Mouse (Mus musculus) brown adipose tissue, adult 24 weeks (tissue): ENCODE results near the gene Gm20388. TPM values are rescaled to one million over a fixed set of nuclear protein-coding genes. Genes with fewer than 3 reads are reported as not detected.
"Not testable (repeated sequence)": the region's sequence is repeated elsewhere in the genome, so short reads cannot be mapped to it uniquely, and the experiment has no call there.

Source experiments
- H3K27ac ChIP-seq: fragments of 200-500 bp; replicated peaks from 2 replicates; pipeline ENCODE4 v1.5.1; 2012; ENCODE audit warnings: low read depth, mild to moderate bottlenecking, low read length
- H3K4me1 ChIP-seq: fragments of 200-500 bp; 2 replicates; pipeline ENCODE4 v1.6.1; 2012; ENCODE audit warnings: low read length, mixed read lengths; ENCODE audit not compliant: control insufficient read depth, insufficient read depth, insufficient read length
- H3K4me3 ChIP-seq: fragments of 200-500 bp; 2 replicates; pipeline ENCODE4 v1.5.1; 2012; ENCODE audit warnings: low read depth, mild to moderate bottlenecking, low read length, moderate library complexity; ENCODE audit not compliant: insufficient read depth
- polyA plus RNA-seq: library from polyadenylated mRNA; stranded (reverse); fragments of >200 nt; gene quantifications from 2 replicates; pipeline ENCODE4 v1.2.4, GENCODE M21; 2012; ENCODE audit not compliant: missing spikeins, insufficient read depth, insufficient read length

The Gm20388 gene
- polyA plus RNA-seq, 1 experiment = 44.7 TPM

DNA sequence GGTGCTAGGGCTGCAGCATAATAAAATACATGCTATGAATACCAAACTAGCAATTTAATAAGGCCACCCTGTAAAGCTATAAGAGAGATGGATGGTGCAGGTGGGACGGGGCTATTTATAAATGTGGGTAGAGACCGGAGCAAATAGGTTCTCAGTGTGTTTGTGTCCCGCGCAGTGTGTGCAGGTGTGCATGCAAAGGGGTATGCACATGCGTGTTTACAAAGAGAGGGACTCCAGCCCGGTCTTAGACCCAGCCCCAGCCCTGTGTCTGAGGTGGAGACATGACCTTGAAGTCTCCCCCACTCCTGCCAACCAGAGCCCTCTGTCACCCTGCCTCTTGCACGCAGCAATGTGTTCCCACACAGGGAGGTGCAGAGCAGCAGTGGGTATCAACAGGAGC, 4245.7 kb downstream of the Gm20388 start:
- no peaks in the 10 kb centered on the region for H3K4me1 ChIP-seq
- H3K27ac ChIP-seq = no peak overlapping the region
- H3K4me3 ChIP-seq = no peak overlapping the region

DNA sequence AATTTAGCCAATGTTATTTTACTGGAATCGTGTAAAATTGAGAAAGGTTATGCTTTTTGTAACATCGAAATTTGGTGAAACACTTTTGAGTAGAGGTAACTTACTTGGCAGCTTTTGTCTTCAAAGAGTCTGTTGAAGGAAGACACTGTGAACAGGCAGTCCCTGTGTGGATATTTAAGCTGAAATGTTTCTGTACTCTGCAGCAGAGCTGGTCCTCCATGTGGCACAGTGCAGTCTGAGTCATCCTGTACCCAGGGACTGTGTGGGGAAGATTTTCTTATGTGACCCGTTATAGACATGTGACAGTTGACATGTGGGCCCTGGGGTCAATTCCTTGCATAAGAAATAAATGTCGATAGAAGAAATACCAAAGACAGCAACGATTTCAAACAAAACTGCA, 4251.0 kb downstream of the Gm20388 start:
- Histone ChIP-seq H3K4me3 (no peak overlapping the region), H3K4me1 (no peaks in the 10 kb centered on the region), H3K27ac (no peak overlapping the region)

DNA sequence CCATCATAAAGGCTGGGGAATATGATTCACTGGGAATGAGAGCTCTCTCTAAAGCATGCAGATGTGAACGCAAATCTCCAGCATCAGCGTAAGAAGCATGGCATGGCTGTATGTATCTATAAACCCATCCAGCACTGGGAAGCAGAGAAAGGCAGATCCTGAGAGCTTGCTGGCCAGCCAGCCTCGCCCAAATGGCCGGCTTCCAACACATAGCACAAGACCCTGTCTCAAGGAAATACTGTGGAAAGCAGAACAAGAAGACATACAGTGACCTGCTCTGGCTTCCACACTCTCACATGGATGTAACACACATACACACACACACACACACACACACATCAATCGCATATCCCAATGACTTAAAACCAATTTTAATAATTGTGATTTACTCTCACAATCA, 4252.6 kb downstream of the Gm20388 start:
- Histone ChIP-seq H3K4me3 (no peak overlapping the region), H3K27ac (no peak overlapping the region), H3K4me1 (no peaks in the 10 kb centered on the region)

DNA sequence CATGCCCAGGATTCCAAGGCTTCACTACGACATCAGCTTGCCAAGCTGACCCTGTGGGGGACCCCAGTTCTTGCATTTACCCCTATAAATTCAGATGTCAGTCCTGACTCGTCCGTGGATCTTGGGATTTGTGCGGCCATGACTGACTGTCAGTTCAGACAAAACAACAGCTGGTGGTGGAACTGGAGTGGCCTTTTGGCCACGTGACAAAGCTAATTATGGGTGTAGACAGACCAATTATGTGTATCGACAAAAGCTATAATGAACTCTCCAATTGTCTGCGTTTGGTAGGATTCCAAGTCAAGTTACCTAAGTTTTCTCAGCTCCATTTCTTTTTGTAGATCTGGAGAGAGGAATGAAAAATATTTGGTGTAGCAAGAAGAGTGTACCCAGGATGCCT, 4259.1 kb downstream of the Gm20388 start:
- Histone ChIP-seq H3K4me3 (no peak overlapping the region), H3K27ac (no peak overlapping the region), H3K4me1 (peaks cover 4% of the 10 kb centered on the region; the same call in 1 of the 2 replicates)

DNA sequence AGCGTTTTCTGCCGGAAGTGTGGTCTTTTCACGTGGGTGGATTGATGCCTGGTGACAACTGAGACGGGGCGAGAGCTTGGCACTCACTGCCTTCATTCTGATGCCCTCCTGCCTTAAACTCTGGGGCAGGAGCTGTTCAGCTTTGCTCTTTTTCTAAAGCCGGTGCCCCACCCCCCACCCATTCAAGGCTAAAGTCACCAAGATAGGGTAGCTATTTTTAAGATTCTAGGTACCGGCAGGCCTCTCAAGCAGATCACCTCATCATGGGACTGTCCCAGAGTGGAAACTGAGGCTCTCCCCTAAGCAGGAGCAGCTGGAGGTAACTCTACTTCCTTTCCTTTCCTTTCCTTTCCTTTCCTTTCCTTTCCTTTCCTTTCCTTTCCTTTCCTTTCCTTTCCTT, 4260.0 kb downstream of the Gm20388 start:
- H3K27ac ChIP-seq = no peak overlapping the region
- H3K4me1 ChIP-seq = peaks cover 4% of the 10 kb centered on the region; the same call in 1 of the 2 replicates
- H3K4me3 ChIP-seq = no peak overlapping the region

DNA sequence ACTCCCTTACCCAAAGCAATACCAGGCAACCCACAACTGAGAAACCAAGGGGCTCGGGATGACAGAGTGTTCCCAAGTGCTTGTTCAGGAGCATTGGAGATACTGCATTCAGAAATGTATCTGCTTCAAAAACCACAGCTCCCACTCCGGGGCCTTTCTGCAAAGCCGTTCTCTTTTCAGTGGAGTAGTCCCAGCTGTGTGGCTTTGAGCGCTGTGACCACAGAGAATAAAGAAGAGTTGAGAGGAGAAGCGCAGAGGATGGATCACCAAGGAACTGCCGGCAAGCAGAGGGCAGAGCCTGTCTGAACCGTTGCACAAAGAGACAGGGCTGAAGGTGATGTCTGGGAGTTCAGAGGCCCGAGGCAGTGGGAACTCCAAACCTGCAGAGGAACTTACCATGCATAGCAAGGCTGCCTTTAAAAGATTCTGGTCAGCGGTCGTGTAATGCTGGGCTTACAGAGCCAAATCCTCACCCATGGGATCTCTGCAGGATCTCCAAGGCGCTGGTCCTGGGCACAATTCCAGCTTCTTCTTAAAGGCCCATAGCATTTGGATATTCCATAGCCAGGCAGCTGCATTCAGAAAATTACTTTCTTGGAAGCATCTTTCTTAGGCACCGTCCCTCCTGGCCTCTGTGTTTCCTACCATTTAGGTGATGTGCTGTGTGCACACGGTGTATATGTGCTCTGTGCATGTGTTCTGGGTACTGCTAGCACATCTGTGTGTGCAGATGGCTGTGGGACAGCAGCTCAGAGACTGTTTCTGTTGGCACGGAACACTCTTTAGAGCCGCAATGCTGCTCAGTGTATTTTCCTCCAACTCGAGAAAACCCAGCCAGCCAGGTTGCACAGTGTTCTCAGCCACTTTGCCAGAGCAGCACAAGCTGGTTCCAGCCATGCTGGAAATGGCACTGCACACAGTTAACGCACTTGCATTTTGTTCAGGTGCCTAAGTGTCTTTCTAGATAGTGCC, 4261.2 kb downstream of the Gm20388 start:
- Histone ChIP-seq H3K4me3 (no peak overlapping the region), H3K27ac (no peak overlapping the region), H3K4me1 (peaks cover 4% of the 10 kb centered on the region; the same call in 1 of the 2 replicates)

DNA sequence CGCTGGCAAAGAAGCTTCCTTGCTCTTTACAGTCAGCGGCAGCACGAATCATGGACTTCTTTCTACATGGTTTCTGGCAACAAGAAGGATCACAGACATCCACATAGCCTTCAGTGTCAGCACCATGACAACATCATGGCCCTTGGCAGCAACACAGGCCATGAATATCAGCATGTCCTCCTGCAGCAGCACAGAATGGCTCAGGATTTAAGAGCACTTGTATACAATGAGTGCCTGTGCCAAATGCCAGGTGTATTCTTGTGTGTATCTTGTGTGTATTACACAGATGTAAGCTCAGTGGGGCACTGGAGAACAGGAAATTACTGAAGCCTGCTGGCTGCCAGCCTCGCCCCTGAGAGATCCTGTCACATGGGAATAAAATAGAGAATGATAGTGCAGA, 4263.0 kb downstream of the Gm20388 start:
- peaks cover 8% of the 10 kb centered on the region for H3K4me1 ChIP-seq
- no peak overlapping the region for H3K4me3 ChIP-seq
- H3K27ac ChIP-seq = no peak overlapping the region

DNA sequence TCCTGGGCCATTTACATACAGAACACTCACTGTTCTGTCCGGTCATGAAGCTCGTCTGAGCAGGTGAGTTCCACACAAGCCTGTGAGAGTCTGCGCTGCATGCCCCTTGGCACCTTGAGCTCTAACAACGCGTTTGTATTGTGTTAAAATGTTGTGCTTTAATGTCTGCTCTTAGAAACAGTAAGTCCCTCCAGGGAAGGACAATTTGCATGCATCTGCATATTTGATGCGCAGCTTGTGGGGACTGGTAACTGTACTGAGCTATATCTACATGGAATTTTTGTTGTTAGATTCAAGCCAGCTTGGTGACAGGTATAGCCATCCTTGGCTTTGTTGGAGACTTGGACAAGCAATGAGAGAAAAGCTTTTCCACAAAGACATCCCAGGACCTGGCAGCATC, 4265.5 kb downstream of the Gm20388 start:
- no peak overlapping the region for H3K27ac ChIP-seq
- no peak overlapping the region for H3K4me3 ChIP-seq
- H3K4me1 ChIP-seq = peaks cover 8% of the 10 kb centered on the region

DNA sequence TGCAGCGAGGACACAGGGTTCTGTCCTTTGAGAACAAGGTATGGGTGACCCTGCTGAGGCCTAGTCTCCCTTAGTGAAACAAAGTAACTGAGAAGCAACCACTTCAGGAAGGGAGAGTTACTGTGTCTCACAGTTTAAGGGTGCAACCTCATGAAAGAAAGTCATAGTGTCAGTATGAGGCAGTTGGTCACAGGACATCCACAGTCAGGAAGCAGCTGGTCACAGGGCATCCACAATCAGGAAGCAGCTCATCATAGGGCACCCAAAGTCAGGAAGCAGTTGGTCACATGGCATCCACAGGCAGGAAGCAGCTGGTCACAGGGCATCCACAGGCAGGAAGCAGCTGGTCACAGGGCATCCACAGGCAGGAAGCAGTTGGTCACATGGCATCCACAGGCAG, 4266.5 kb downstream of the Gm20388 start:
- H3K4me1 ChIP-seq, H3K4me3 ChIP-seq, H3K27ac ChIP-seq: not testable (repeated sequence)

DNA sequence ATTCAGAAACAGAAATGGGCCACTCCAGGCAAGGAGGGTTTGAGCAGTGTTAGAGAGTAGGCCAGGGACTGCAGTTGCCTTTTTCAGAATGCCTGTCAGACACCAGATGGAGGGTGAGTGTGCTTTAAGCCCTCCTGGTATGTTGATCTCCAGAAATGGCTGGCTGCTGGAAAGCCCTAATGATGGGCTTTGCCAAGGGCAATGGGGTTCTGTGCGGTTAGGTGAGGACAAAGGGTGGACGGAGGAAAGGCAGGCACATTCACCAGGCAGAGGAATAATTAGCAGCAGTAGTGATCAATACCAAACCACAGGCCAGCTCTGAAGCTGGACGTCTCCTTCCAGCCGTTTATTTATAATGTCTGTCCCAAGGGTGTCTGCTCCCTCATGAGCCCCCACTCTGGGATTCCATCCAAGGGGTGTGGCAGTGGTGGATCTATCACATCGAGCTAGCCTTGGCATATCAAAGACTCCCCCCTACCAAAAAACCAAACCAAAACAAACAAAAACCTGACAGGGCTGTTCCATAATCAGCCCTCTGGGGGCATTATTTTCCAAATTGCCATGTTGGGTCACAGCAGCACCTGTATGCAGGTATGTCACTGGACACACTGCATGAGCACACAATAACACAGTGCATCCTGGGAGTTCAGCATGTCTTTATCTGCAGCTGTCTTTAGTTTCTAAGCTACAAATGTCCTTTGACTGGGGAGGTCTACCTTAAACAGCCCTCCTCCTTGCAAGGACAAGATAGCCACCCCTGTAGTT, 4270.2 kb downstream of the Gm20388 start:
- no peak overlapping the region for H3K27ac ChIP-seq
- no peak overlapping the region for H3K4me3 ChIP-seq
- H3K4me1 ChIP-seq = peaks cover 16% of the 10 kb centered on the region

DNA sequence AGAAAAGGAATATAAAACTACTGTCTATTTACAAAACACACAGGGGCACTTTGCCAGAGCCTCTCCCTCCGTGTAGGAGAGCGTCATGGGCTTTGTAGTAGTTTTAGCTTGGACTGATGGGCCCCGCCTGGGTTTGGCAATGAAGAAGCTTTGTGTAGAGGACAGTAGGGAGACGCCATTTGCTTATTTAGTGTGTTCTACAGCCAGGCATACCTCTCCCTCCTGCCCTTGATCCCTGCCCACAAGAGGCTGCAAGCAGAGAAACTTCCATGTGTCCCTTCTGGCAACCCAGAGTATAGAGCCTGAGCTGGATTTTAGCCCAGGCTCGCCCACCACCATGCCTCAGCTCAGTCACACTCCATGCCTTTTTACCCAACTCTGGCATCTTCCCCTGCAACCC, 4271.1 kb downstream of the Gm20388 start:
- no peak overlapping the region for H3K27ac ChIP-seq
- peaks cover 16% of the 10 kb centered on the region for H3K4me1 ChIP-seq
- no peak overlapping the region for H3K4me3 ChIP-seq

DNA sequence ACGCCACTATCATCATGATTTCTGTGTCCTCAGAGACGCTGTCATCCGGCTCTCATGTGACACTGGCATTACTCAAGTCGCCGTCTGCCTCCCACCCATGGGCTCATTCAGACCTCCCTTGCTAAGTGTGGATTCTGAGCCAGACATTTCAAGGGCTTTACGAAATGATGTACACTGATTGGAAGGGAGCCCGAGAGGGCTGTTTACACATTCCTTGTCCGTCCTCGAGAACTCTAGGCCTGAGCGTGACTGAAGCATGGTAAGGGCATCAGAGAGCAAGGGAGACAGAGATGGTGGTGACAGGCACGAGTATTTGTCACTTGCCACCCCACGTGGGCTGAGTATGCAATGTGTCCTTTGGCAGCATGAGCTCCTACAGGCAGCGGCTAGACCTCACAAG, 4271.6 kb downstream of the Gm20388 start:
- H3K4me3 ChIP-seq = no peak overlapping the region
- peaks cover 16% of the 10 kb centered on the region for H3K4me1 ChIP-seq
- H3K27ac ChIP-seq = peak overlapping the region; percentile 56; the same call in 1 of the 2 replicates

DNA sequence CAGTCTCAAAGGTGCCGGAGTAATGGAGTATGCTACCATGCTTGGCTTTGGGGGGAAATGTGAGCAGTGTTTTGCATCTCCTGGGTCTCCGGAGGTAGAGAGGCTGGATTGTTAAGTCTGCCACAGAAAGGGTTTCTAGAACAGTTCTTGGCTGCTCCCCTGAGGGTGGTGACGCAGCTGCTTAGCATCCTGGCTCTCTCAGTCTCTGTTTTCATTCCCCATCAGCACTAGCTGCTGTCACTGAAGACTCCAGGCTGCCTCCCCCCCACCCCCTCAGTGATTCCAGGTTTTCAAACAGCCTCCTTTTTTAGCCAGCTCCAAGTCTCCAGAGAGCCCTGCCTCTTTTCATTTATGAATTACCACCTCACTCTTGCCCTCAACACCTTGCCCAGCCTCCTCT, 4273.4 kb downstream of the Gm20388 start:
- no peak overlapping the region for H3K4me3 ChIP-seq
- H3K4me1 ChIP-seq = peaks cover 12% of the 10 kb centered on the region
- H3K27ac ChIP-seq = no peak overlapping the region

DNA sequence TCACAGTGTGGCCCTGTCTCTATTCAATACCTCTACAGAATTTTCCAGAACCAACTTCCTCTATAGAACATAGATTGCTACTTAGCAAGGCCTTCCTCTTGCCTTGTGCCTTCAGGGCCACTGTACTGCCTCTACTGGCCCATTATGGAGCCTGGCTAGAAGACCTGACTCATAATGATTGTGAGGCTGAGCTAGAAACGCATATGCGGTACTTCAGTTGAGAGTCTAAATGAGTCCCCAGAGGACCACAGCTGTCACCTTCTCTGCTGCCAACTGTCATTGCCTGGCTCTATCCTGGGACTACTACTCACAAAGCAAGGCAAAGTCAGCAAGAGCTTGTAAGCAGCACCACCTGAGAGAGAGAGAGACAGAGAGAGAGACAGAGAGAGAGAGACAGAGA, 4273.9 kb downstream of the Gm20388 start:
- Histone ChIP-seq H3K27ac (no peak overlapping the region), H3K4me3 (no peak overlapping the region), H3K4me1 (peaks cover 12% of the 10 kb centered on the region)

DNA sequence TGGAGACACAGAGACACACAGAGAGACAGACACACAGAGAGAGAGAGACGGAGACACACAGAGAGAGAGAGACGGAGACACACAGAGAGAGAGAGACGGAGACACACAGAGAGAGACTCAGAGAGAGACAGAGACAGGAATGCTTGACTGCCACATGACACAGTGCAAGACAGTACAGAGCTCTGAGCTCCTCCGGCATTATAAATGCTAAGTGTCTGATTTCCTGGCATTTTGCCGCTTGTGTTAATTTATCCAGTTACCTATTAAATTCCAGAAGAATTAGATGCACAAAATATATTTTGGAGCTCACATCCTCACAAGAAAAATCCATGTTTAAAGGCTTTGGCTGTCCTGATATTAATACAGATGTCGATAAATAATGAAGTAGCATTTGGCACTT, 4274.4 kb downstream of the Gm20388 start:
- Histone ChIP-seq H3K4me3 (no peak overlapping the region), H3K27ac (no peak overlapping the region), H3K4me1 (peaks cover 12% of the 10 kb centered on the region)
